In genomic region chr17:74923101-74923500, GRCm38 (mm10) we compare ENCODE assay signal across 21 mouse cellular contexts.
DNase-seq lines count a peak whose midpoint lies in the region; ATAC-seq and TF ChIP-seq lines count a peak whose summit lies in the region.
"Had no signal": no experiment of that assay in that cellular context is flagged by ENCODE, and none has a peak within 500 bp of the region (broad histone marks: within the 10 kb centered on the region; RNA-seq: fewer than 3 reads in every experiment).

No protein-coding gene starts in this region.

- ATAC-seq in kidney, embryonic 16.5 days (ENCODE audit: low FRiP score, low TSS enrichment), result peak; percentile 68
- peak; percentile 7; the same call in 1 of the 2 replicates for ATAC-seq in lung, embryonic 14.5 days (ENCODE audit: insufficient read depth)
- peak; percentile 43; the same call in 1 of the 2 replicates for ATAC-seq in stomach, embryonic 14.5 days (ENCODE audit: insufficient number of reproducible peaks, insufficient read depth, low FRiP score, low read depth)
- ATAC-seq: forebrain, embryonic 15.5 days; inflammation-experienced regulatory T-cells, adult 6 months; midbrain, embryonic 15.5 days had no signal

- WGBS in kidney, embryonic 16.5 days, result 12% methylated on average over 9 of the region's 9 CpGs
- 36% methylated on average over 9 of the region's 9 CpGs for WGBS in lung, embryonic 14.5 days
- WGBS in stomach, embryonic 14.5 days, result 36% methylated on average over 9 of the region's 9 CpGs

- no peak overlapping the region for H3K9ac ChIP-seq in kidney, embryonic 16.5 days (replicated peaks; ENCODE audit: low read length)
- H3K9ac ChIP-seq in lung, embryonic 14.5 days, result no peak overlapping the region
- no peak overlapping the region for H3K9ac ChIP-seq in stomach, embryonic 14.5 days (replicated peaks; ENCODE audit: low read depth, low read length)
- H3K9ac ChIP-seq: forebrain, embryonic 15.5 days; heart, embryonic 15.5 days; hindbrain, embryonic 14.5 days; limb, embryonic 15.5 days; liver, embryonic 15.5 days; midbrain, embryonic 15.5 days; neural tube, embryonic 12.5 days had no signal

- TF ChIP-seq CTCF in lung, embryonic 14.5 days (IDR thresholded peaks at IDR 0.05; ENCODE audit: low read depth), result no peak

- no peak for DNase-seq in kidney, adult 9 months
- peak; percentile 34 for DNase-seq in lung, embryonic 14.5 days
- DNase-seq in lung, postnatal 14 days, result no peak
- peak; percentile 27 for DNase-seq in embryo, embryonic 9.5 days (ENCODE audit: extremely low spot score)
- no peak for DNase-seq in cerebellum, adult 8-10 months
- DNase-seq in left cerebral cortex, adult 8-10 months (ENCODE audit: low spot score in 2 of 2), result no peak
- DNase-seq: cerebellum, adult 11 months; cerebellum, postnatal 14 days; thymus, postnatal 25 days had no signal

- 0 out of 2 replicates have a peak, but pooled peaks cover 3% of the 10 kb centered on the region for H3K9me3 ChIP-seq in kidney, embryonic 16.5 days (ENCODE audit: low read length)
- H3K9me3 ChIP-seq in lung, embryonic 14.5 days (ENCODE audit: low read depth, low read length), result peaks cover 3% of the 10 kb centered on the region; the same call in 1 of the 2 replicates
- H3K9me3 ChIP-seq in stomach, embryonic 14.5 days (ENCODE audit: control insufficient read depth, low read depth, low read length), result 0 out of 2 replicates have a peak, but pooled peaks cover 3% of the 10 kb centered on the region
- H3K9me3 ChIP-seq: embryonic facial prominence, embryonic 10.5 days; forebrain, embryonic 15.5 days; heart, embryonic 15.5 days; limb, embryonic 15.5 days; liver, embryonic 15.5 days; midbrain, embryonic 15.5 days; neural tube, embryonic 12.5 days had no signal

- peak overlapping the region; percentile 19; the same call in 1 of the 2 replicates for H3K4me2 ChIP-seq in kidney, embryonic 16.5 days (replicated peaks; ENCODE audit: low read depth, low read length)
- no peak overlapping the region for H3K4me2 ChIP-seq in lung, embryonic 14.5 days
- H3K4me2 ChIP-seq in stomach, embryonic 14.5 days (replicated peaks; ENCODE audit: low read depth, low read length), result no peak overlapping the region
- H3K4me2 ChIP-seq: forebrain, embryonic 15.5 days; heart, embryonic 15.5 days; hindbrain, embryonic 14.5 days; limb, embryonic 15.5 days; liver, embryonic 15.5 days; midbrain, embryonic 15.5 days; neural tube, embryonic 12.5 days had no signal

- H3K36me3 ChIP-seq in kidney, embryonic 16.5 days (ENCODE audit: insufficient read depth, low read length), result no peaks in the 10 kb centered on the region
- no peaks in the 10 kb centered on the region for H3K36me3 ChIP-seq in lung, embryonic 14.5 days (ENCODE audit: insufficient read depth)
- H3K36me3 ChIP-seq in stomach, embryonic 14.5 days (ENCODE audit: control insufficient read depth, insufficient read depth, low read length), result no peaks in the 10 kb centered on the region
- H3K36me3 ChIP-seq: embryonic facial prominence, embryonic 10.5 days; forebrain, embryonic 15.5 days; heart, embryonic 15.5 days; limb, embryonic 15.5 days; liver, embryonic 15.5 days; midbrain, embryonic 15.5 days; neural tube, embryonic 12.5 days had no signal

- no peak overlapping the region for H3K27ac ChIP-seq in kidney, embryonic 16.5 days (ENCODE audit: low read length)
- no peak overlapping the region for H3K27ac ChIP-seq in lung, embryonic 14.5 days (ENCODE audit: low read depth)
- no peak overlapping the region for H3K27ac ChIP-seq in stomach, embryonic 14.5 days (ENCODE audit: low read length)
- H3K27ac ChIP-seq: embryonic facial prominence, embryonic 10.5 days; forebrain, embryonic 15.5 days; heart, embryonic 15.5 days; hindbrain, embryonic 14.5 days; layer of hippocampus, adult 2 months; limb, embryonic 15.5 days; liver, embryonic 15.5 days; midbrain, embryonic 15.5 days; neural tube, embryonic 12.5 days had no signal

- H3K4me1 ChIP-seq in kidney, embryonic 16.5 days (ENCODE audit: insufficient read depth, low read length), result peaks cover 10% of the 10 kb centered on the region
- no peaks in the 10 kb centered on the region; the same call in 1 of the 2 replicates for H3K4me1 ChIP-seq in lung, embryonic 14.5 days (ENCODE audit: insufficient read depth)
- peaks cover 5% of the 10 kb centered on the region; the same call in 1 of the 2 replicates for H3K4me1 ChIP-seq in stomach, embryonic 14.5 days (ENCODE audit: control insufficient read depth, insufficient read depth, low read length)
- H3K4me1 ChIP-seq: forebrain, embryonic 15.5 days; heart, embryonic 15.5 days; liver, embryonic 15.5 days; midbrain, embryonic 15.5 days had no signal

- no peaks in the 10 kb centered on the region for H3K27me3 ChIP-seq in kidney, embryonic 16.5 days (ENCODE audit: insufficient read depth, low read length)
- H3K27me3 ChIP-seq in lung, embryonic 14.5 days (ENCODE audit: insufficient read depth, low read length), result no peaks in the 10 kb centered on the region
- no peaks in the 10 kb centered on the region for H3K27me3 ChIP-seq in stomach, embryonic 14.5 days (ENCODE audit: control insufficient read depth, insufficient read depth, low read length)
- H3K27me3 ChIP-seq: forebrain, embryonic 15.5 days; heart, embryonic 15.5 days; limb, embryonic 15.5 days; liver, embryonic 15.5 days; midbrain, embryonic 15.5 days; neural tube, embryonic 12.5 days had no signal

- no peak overlapping the region for H3K4me3 ChIP-seq in kidney, embryonic 16.5 days (ENCODE audit: low read length)
- H3K4me3 ChIP-seq in lung, embryonic 14.5 days (ENCODE audit: low read depth, low read length), result no peak overlapping the region
- H3K4me3 ChIP-seq in stomach, embryonic 14.5 days (ENCODE audit: low read depth, low read length), result no peak overlapping the region
- H3K4me3 ChIP-seq: embryonic facial prominence, embryonic 10.5 days; forebrain, embryonic 15.5 days; heart, embryonic 15.5 days; layer of hippocampus, adult 2 months; limb, embryonic 15.5 days; liver, embryonic 15.5 days; midbrain, embryonic 15.5 days; neural tube, embryonic 12.5 days had no signal

Comparison
In these comparisons a context has a peak if more than half of its experiments do, and no peak if none do; other contexts are left out.
1. DNase-seq: peak in lung, embryonic 14.5 days (single experiment) and embryo, embryonic 9.5 days (single experiment); none in kidney, adult 9 months (single experiment), lung, postnatal 14 days (single experiment), cerebellum, adult 8-10 months (single experiment) and left cerebral cortex, adult 8-10 months (0 of 2).
2. ATAC-seq: peak in every context shown above with its lines; median percentile 68 in kidney, embryonic 16.5 days; 43 in stomach, embryonic 14.5 days; 7 in lung, embryonic 14.5 days.